Mouse (Mus musculus) neural tube, embryonic 15.5 days (tissue): ENCODE measurements at regions not wholly inside any gene's neighbourhood (a gene's known extent, or its start where the extent isn't known, plus 50 kb on each side); places are given as distances from the start of the nearest gene placed in this dataset.

Source experiments
- ATAC-seq: fragments of 200-750 bp; cut with Nextera tagmentation; 2 replicates; pipeline ENCODE4 v1.8.0; 2017; ENCODE audit warnings: mild to moderate bottlenecking, moderate TSS enrichment, moderate library complexity; ENCODE audit not compliant: low FRiP score
- H3K27ac ChIP-seq: fragments of 300-500 bp; sonication (generic); replicated peaks from 2 replicates; pipeline ENCODE4 v1.5.1; 2015; ENCODE audit warnings: mild to moderate bottlenecking, inconsistent platforms
- H3K27me3 ChIP-seq: fragments of 300-500 bp; sonication (generic); replicated peaks from 2 replicates; pipeline ENCODE4 v1.6.1; 2015; ENCODE audit warnings: inconsistent platforms
- H3K36me3 ChIP-seq: fragments of 300-500 bp; sonication (generic); 2 replicates; pipeline ENCODE4 v1.6.1; 2015; ENCODE audit warnings: inconsistent platforms
- H3K4me1 ChIP-seq: fragments of 300-500 bp; sonication (generic); 2 replicates; pipeline ENCODE4 v1.6.1; 2015; ENCODE audit warnings: inconsistent platforms
- H3K4me2 ChIP-seq: fragments of 300-500 bp; sonication (generic); 2 replicates; pipeline ENCODE4 v1.6.1; 2015; ENCODE audit warnings: inconsistent platforms, mild to moderate bottlenecking, moderate library complexity
- H3K4me3 ChIP-seq: fragments of 300-500 bp; sonication (generic); replicated peaks from 2 replicates; pipeline ENCODE4 v1.5.1; 2015; ENCODE audit warnings: mild to moderate bottlenecking, inconsistent platforms
- H3K9ac ChIP-seq: fragments of 300-500 bp; sonication (generic); replicated peaks from 2 replicates; pipeline ENCODE4 v1.6.1; 2015; ENCODE audit warnings: mild to moderate bottlenecking, inconsistent platforms
- H3K9me3 ChIP-seq: fragments of 300-500 bp; sonication (generic); replicated peaks from 2 replicates; pipeline ENCODE4 v1.6.1; 2016; ENCODE audit warnings: inconsistent platforms
- WGBS: fragments of 180-500 bp; shearing (Covaris S2); methylation state at CpG from one replicate; pipeline ENCODE4 v1.1.7; 2015; ENCODE audit warnings: mixed read lengths; 5-methylcytosine and 5-hydroxymethylcytosine counted together

DNA sequence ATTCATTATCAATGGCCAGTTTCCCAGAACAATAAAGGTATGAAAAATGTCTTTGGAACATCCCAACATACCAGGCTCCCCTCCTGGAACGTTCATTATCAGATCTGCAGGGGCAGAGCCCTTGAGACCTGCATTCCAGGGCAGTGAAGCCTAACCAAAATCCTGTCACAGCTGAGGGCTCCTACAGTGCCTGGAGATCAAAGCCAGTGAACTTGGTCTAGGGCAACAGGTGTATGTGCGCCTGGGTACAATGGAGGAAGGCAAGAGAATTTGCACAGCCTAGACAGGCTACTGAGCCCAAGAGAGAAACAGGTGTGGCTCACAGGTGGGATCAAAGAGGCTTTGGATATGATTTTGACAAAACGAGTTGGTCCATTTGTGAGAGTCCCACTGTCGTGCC lies 335.6 kb downstream of the Efnb2 start:
- 64% methylated on average over 4 of the region's 4 CpGs for WGBS
- no peaks in the 10 kb centered on the region for H3K27me3 ChIP-seq
- no peaks in the 10 kb centered on the region for H3K9me3 ChIP-seq
- H3K27ac ChIP-seq = no peak overlapping the region
- no peak overlapping the region for H3K4me2 ChIP-seq
- no peak for ATAC-seq
- no peak overlapping the region for H3K4me3 ChIP-seq
- peaks cover 22% of the 10 kb centered on the region for H3K4me1 ChIP-seq
- no peaks in the 10 kb centered on the region for H3K36me3 ChIP-seq
- H3K9ac ChIP-seq = no peak overlapping the region

DNA sequence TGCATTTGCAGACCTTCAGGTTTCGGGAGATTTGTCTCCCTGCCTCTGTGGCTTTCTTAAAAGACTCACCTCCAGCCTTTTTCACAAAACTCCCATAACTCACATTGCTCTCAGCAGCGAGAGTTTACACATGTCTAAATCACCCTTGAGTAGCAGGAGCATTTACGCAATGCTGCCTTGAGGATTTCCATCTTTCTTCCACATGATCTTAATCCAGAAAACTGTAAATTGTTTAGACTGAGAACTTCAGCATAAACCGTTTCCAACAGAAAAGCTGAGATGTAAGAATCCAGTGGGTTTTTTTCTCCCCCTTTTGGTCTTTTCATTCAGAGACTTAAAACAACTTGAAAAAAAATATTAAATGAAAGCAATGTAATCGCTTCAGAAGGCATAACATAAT lies 336.5 kb downstream of the Efnb2 start:
- WGBS = 65% methylated on average over 5 of the region's 5 CpGs
- H3K9me3 ChIP-seq = no peaks in the 10 kb centered on the region
- H3K36me3 ChIP-seq = no peaks in the 10 kb centered on the region
- no peak for ATAC-seq
- H3K4me1 ChIP-seq = peaks cover 22% of the 10 kb centered on the region
- H3K27ac ChIP-seq = no peak overlapping the region
- H3K4me2 ChIP-seq = no peak overlapping the region
- H3K27me3 ChIP-seq = no peaks in the 10 kb centered on the region
- no peak overlapping the region for H3K9ac ChIP-seq
- no peak overlapping the region for H3K4me3 ChIP-seq

DNA sequence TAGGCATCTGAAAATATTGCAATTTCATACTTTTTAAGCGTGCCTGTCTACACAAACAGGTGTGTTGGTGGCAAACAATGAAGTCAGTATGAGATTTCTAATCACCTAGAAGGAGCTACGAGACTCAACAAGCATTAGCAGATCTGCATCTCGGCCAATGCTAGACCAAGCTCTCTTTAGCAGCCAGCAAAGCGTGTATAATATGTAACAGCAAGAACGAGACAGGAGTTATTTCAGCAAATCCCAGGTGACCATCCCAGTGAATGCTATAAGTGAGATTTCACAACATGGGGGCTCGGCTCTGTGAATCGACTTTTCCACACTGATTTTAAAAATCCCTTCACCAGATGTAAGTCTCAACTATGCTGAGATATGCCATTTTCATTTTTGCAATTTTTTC lies 352.8 kb downstream of the Efnb2 start:
- Histone ChIP-seq H3K4me2 (no peak overlapping the region), H3K4me3 (no peak overlapping the region), H3K9ac (no peak overlapping the region), H3K4me1 (peaks cover 9% of the 10 kb centered on the region; the same call in 1 of the 2 replicates), H3K27ac (no peak overlapping the region), H3K36me3 (no peaks in the 10 kb centered on the region), H3K9me3 (no peaks in the 10 kb centered on the region), H3K27me3 (no peaks in the 10 kb centered on the region)
- WGBS = 46% methylated on average over 7 of the region's 7 CpGs
- ATAC-seq = no peak

DNA sequence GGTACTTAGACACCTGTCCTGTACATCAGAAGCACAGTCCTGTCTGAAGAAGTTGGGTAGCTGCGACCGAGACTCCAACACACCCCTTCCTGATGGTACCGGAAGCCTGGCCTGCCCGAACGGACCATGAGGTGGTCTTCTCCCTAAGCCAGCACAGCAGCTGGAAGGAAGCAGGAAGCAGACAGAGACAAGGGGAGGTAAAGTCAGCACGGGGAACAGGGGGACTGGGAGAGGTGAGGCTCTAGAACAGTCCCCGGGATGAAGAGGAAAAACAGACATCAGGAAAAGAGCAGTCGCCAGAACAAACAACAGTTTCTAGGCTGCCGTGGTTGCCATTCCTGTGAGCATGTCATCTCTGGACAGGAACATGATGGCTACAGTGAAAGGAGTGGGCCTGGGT lies 353.6 kb downstream of the Efnb2 start:
- 91% methylated on average over 9 of the region's 9 CpGs for WGBS

DNA sequence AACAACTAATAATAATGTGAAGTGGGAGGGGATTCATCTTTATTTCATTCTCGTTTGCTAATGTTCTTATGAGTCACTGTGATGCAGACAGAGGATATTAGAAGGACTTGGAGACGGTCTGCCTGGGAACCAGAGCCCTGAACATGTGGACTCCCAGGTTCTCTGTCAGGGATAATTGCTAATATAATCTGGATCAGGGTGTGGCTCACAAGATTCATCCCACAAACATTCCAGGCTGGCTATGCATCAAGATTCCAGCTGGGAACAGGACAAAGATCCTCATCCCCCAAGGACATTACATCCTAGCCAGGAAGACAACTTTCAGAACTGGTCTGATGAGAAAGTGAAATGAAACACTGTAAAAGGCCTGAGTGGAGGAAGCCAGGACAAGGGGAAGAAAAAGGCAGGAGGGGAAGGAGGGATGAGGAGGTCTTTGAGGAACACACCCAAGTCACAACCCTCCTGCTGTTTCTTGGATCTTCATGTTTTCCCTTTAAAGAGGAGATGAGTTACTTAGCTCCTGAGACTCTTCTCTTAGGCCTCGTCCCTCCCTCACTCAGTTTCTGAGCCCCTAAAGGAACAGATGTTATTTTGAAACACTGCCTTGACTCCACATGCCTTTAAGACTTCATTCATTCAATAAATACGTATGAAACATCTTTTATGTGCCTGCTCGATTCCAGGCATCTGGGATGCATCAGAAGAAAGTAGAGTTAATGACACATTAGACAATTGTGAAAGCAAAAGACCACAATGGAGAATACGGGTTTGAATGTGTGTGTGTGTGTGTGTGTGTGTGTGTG lies 360.9 kb downstream of the Efnb2 start:
- no peaks in the 10 kb centered on the region for H3K27me3 ChIP-seq
- H3K9ac ChIP-seq = no peak overlapping the region
- H3K4me2 ChIP-seq = no peak overlapping the region
- WGBS = 69% methylated on average over 6 of the region's 6 CpGs
- no peaks in the 10 kb centered on the region for H3K9me3 ChIP-seq
- H3K4me3 ChIP-seq = no peak overlapping the region
- no peak overlapping the region for H3K27ac ChIP-seq
- H3K36me3 ChIP-seq = no peaks in the 10 kb centered on the region
- H3K4me1 ChIP-seq = no peaks in the 10 kb centered on the region
- ATAC-seq = no peak

More for the DNA sequence above, 353.6 kb downstream of the Efnb2 start:
- Histone ChIP-seq H3K27ac (no peak overlapping the region), H3K9me3 (no peaks in the 10 kb centered on the region), H3K9ac (no peak overlapping the region), H3K4me1 (peaks cover 9% of the 10 kb centered on the region; the same call in 1 of the 2 replicates), H3K36me3 (no peaks in the 10 kb centered on the region), H3K27me3 (no peaks in the 10 kb centered on the region), H3K4me2 (no peak overlapping the region), H3K4me3 (no peak overlapping the region)
- no peak for ATAC-seq

DNA sequence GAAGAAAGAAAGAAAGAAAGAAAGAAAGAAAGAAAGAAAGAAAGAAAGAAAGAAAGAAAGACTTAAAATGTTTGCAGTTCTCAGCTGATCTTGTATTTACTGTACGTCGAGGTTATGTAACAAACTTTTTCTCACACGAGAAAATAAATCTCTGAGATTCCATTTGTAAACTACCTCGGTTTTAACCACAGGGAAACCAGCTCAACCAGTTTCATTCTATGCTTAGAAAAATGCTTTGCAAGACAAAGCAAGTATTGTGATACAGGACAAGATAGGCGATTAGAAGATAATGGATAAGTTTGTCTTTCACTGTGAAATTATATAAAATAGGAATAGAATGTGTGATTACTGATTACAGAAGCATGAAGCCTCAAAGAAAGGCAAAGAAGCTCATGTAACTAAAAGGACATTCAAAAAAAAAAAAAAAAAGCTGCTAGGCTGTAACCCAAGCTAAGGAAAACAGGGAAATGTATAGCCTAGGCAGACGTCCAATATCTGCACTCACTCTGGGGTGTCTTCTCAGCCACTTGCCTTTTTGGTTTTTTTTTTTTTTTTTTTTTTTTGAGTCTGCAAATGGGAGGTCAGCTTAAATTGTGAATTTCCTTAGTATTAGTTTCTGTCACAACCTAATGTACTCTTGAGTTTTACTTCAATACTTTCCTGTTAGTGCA lies 368.3 kb downstream of the Efnb2 start:
- Histone ChIP-seq H3K9me3 (no peaks in the 10 kb centered on the region), H3K4me2 (no peak overlapping the region), H3K9ac (no peak overlapping the region), H3K27ac (no peak overlapping the region), H3K36me3 (no peaks in the 10 kb centered on the region), H3K4me3 (no peak overlapping the region), H3K4me1 (no peaks in the 10 kb centered on the region), H3K27me3 (no peaks in the 10 kb centered on the region)
- ATAC-seq = no peak
- WGBS = 68% methylated on average over 6 of the region's 6 CpGs

DNA sequence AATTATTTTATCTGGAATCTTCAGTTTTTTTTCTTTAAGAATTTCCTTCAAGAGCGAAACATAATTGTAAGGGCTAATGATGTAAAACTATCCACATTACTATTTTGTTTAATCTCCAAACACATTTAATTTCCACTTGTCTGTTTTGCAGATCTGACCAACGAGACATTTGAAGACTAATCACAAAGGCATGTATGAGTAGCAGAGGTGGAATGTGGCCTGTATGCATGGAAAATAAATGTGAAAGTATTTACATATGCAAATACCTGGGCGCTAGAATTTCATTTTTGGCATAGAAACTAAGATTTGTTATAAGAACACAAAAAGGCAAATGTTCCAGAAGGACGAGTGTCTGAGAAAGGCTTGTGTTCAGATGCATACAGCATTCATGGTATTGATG lies 375.2 kb downstream of the Efnb2 start:
- no peak for ATAC-seq
- H3K27me3 ChIP-seq = no peaks in the 10 kb centered on the region
- no peak overlapping the region for H3K27ac ChIP-seq
- H3K4me3 ChIP-seq = no peak overlapping the region
- WGBS = 85% methylated on average over 4 of the region's 4 CpGs
- H3K9ac ChIP-seq = no peak overlapping the region
- no peaks in the 10 kb centered on the region for H3K36me3 ChIP-seq
- no peaks in the 10 kb centered on the region for H3K9me3 ChIP-seq
- H3K4me2 ChIP-seq = no peak overlapping the region
- no peaks in the 10 kb centered on the region for H3K4me1 ChIP-seq

DNA sequence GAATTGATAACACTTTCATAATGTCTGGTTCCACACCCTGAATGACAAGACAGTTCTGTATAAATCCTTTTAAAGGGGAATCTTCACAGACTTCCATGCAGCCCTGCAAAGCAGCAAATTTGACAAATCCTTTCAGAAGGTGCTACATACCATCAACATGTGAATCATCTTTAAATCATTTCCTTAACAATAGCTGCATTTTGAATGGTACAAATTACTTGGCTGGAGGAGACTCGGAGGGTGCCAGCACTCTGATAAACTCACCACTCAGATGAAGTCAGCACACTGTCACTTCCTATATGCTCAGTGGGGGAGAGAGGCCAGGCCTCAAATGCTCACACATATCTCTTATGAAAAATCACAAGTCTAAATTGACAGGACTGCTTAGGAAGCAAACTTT lies 386.1 kb downstream of the Efnb2 start:
- Histone ChIP-seq H3K4me2 (no peak overlapping the region), H3K9me3 (no peaks in the 10 kb centered on the region), H3K27ac (no peak overlapping the region), H3K9ac (no peak overlapping the region), H3K4me1 (no peaks in the 10 kb centered on the region), H3K27me3 (no peaks in the 10 kb centered on the region), H3K4me3 (no peak overlapping the region), H3K36me3 (no peaks in the 10 kb centered on the region)
- ATAC-seq = no peak
- WGBS = 70% methylated on average over 1 of the region's 1 CpGs

DNA sequence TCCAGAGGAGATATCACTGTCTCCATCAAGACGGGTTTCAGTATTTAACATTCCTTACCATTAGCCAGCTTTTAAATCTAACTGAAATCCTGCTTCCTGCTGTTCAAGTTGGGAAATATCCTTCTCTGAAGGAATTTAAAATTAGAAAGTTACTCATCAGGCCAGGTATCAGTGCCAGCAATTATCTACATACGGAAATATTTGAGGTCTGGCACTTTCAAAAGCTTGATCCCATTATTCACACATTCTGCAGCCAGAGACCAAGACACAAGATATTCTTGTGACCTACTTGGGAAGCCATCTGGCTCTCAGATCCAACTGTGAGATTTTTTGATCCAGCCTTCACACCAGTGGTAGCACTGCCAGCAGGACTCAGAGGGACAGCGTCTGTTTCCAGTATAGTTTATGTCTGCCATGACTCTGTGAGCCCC lies 386.8 kb downstream of the Efnb2 start:
- Histone ChIP-seq H3K4me1 (no peaks in the 10 kb centered on the region), H3K27me3 (no peaks in the 10 kb centered on the region), H3K9me3 (no peaks in the 10 kb centered on the region), H3K4me2 (no peak overlapping the region), H3K9ac (no peak overlapping the region), H3K36me3 (no peaks in the 10 kb centered on the region), H3K4me3 (no peak overlapping the region), H3K27ac (no peak overlapping the region)
- 85% methylated on average over 3 of the region's 3 CpGs for WGBS
- no peak for ATAC-seq

DNA sequence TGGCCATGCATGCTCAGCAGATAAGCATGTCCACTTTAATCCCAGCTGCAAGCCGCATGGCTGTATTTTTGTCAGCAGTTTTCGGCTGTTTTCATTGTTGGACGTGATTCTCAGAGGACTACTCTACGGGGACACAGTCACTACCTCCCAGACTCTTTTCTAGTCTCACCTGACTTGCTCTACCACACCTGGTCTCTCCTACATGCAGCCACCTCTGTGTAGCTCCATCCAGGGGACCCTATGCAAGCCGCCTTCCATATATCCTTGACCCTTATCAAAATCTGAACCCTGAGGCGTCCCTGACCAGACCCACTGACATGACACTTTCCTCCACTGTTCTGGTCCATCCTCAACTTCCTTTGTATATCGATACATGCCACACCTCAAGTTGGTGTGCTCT lies 402.2 kb downstream of the Efnb2 start:
- H3K27ac ChIP-seq = no peak overlapping the region
- H3K27me3 ChIP-seq = no peaks in the 10 kb centered on the region
- 58% methylated on average over 7 of the region's 7 CpGs for WGBS
- H3K4me1 ChIP-seq = peaks cover 6% of the 10 kb centered on the region; the same call in 1 of the 2 replicates
- no peak overlapping the region for H3K4me3 ChIP-seq
- H3K36me3 ChIP-seq = no peaks in the 10 kb centered on the region
- no peaks in the 10 kb centered on the region for H3K9me3 ChIP-seq
- no peak overlapping the region for H3K9ac ChIP-seq
- ATAC-seq = no peak
- H3K4me2 ChIP-seq = no peak overlapping the region

DNA sequence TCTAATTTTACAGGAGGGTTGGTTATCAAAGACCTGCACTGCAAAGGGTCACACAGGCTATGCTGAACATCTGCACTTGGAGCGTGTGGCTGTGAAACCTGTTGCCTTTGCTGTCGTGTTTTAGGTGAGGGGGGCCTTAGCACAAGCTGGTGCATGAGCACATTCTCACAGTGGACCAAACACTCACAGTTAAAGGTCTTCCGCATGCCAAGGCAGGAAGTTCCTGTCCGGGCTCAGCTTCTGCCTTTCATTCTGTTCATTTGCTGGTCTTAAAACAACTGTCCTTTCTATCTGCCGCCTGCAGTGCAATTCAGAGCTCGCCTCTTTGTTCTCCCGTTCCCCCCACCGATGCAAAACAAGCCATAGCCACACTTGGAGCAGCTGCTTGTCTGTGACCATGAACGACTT lies 402.8 kb downstream of the Efnb2 start:
- Histone ChIP-seq H3K27me3 (no peaks in the 10 kb centered on the region), H3K9me3 (no peaks in the 10 kb centered on the region), H3K4me3 (no peak overlapping the region), H3K9ac (no peak overlapping the region), H3K36me3 (no peaks in the 10 kb centered on the region), H3K4me1 (peaks cover 6% of the 10 kb centered on the region; the same call in 1 of the 2 replicates), H3K4me2 (peak overlapping the region; percentile 13; the same call in 1 of the 2 replicates), H3K27ac (no peak overlapping the region)
- WGBS = 6% methylated on average over 9 of the region's 9 CpGs
- no peak for ATAC-seq

DNA sequence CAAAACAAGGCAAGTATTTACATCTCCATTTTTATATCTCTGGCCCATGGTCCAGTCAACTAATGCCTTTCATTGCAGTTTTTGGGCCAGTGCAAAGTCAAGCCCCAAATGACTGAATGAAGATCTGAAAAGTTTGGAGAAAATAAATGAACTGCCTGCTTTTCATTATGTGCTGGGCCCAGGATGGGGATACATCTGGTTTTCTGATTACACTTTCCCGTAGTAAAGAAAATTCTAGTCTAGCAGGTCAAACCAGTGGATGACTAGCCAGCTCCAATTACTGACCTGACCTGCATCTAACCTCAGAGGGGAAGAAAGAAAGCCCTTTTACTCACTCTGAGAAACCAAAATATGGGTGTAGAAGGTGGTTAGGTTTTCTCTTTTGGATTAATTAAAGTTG lies 404.7 kb downstream of the Efnb2 start:
- no peaks in the 10 kb centered on the region for H3K9me3 ChIP-seq
- WGBS = 46% methylated on average over 1 of the region's 1 CpGs
- peaks cover 6% of the 10 kb centered on the region; the same call in 1 of the 2 replicates for H3K4me1 ChIP-seq
- no peak overlapping the region for H3K27ac ChIP-seq
- no peaks in the 10 kb centered on the region for H3K27me3 ChIP-seq
- no peak overlapping the region for H3K4me3 ChIP-seq
- no peaks in the 10 kb centered on the region for H3K36me3 ChIP-seq
- no peak overlapping the region for H3K4me2 ChIP-seq
- no peak for ATAC-seq
- no peak overlapping the region for H3K9ac ChIP-seq
